Mouse (Mus musculus): ENCODE data around the gene Slc25a26.

GRCm38 (mm10) chr6:94643989-94644388 lies 143.9 kb downstream of the Slc25a26 start:
- no peak for TF ChIP-seq POLR2A (IDR thresholded peaks at IDR 0.05; ENCODE audit: borderline replicate concordance, low read depth, low read length)
- TF ChIP-seq CTCF (IDR thresholded peaks at IDR 0.05; ENCODE audit: low read depth, low read length) = no peak
